Mouse (Mus musculus) Patski (cell line): ENCODE data around the gene Hoxd11. TPM values are rescaled to one million over a fixed set of nuclear protein-coding genes. Genes with fewer than 3 reads are reported as not detected.
A peak's percentile ranks its signal among the peaks of the same experiment; 100 is the strongest.

Experiments
- ATAC-seq: fragments of 100-300 bp; one replicate; pipeline ENCODE4 v1.8.0; 2021
- CTCF ChIA-PET: fragments of 350-600 bp; sonication (Branson Sonifier 250); formaldehyde crosslinking; loops from one replicate; lab custom pipeline; 2022; ENCODE audit warnings: inconsistent platforms; lab: Charles Lee
- POLR2A ChIA-PET: fragments of 350-600 bp; sonication (Branson Sonifier 250); formaldehyde crosslinking; loops from one replicate; lab custom pipeline; 2022; ENCODE audit warnings: antibody characterized with exemption, inconsistent platforms; lab: Charles Lee
- DNase-seq: peaks from one replicate; pipeline ENCODE4 v3.0.0-alpha.2; 2011; ENCODE audit warnings: low read depth, low spot score
- H3K27me3 ChIP-seq: fragments of 371-371 bp; one replicate; pipeline ENCODE4 v1.5.1; 2021
- CTCF ChIP-seq: fragments of 100-300 bp; IDR thresholded peaks from one replicate; pipeline ENCODE4 v1.5.1; 2021
- in situ Hi-C: fragments of 300-500 bp; cut with MboI; formaldehyde crosslinking; loops from 3 replicates; pipeline ENCODE4 v1.11.1; 2018; ENCODE audit warnings: low pct_unique_long_range_greater_than_20kb, mixed read lengths
- polyA plus RNA-seq: library from polyadenylated mRNA; unstranded; gene quantifications from one replicate; pipeline ENCODE4 v1.2.3, GENCODE M21; 2021

Hoxd11 gene
- polyA plus RNA-seq, 1 experiment from 2014 or later, result not detected

GRCm38 (mm10) chr2:74700546-74701112 is 21.3 kb downstream of the Hoxd11 start:
- CTCF ChIA-PET, result interaction anchor here (1.9 kb wide), 1 partner anchor 15 kb away, joined by 7 read pairs; no protein-coding TSS in a partner anchor
- ATAC-seq, result no peak
- in situ Hi-C loops, result loop anchor here (5.0 kb wide), 2 partner anchors 617 to 887 kb away; no protein-coding TSS in a partner anchor
- DNase-seq, result no peak
- POLR2A ChIA-PET, result no interaction called here
- TF ChIP-seq CTCF, result no peak
- H3K27me3 ChIP-seq, result peaks cover 12% of the 10 kb centered on the region

GRCm38 (mm10) chr2:74701949-74702819 is 22.8 kb downstream of the Hoxd11 start:
- CTCF ChIA-PET, result interaction anchor here (0.8 to 1.9 kb wide), 12 partner anchors 11 to 541 kb away, joined by 3 to 10 read pairs (median 3); no protein-coding TSS in a partner anchor
- H3K27me3 ChIP-seq, result peaks cover 16% of the 10 kb centered on the region
- ATAC-seq (no peak), DNase-seq (no peak)
- in situ Hi-C loops, result loop anchor here (5.0 kb wide), 2 partner anchors 615 to 885 kb away; no protein-coding TSS in a partner anchor
- no peak for TF ChIP-seq CTCF
- POLR2A ChIA-PET, result interaction anchor here (0.5 kb wide), 1 partner anchor 1198 kb away, joined by 6 read pairs; no protein-coding TSS in a partner anchor

GRCm38 (mm10) chr2:74702820-74703219 is 23.5 kb downstream of the Hoxd11 start:
- TF ChIP-seq CTCF, result no peak
- ChIA-PET POLR2A (no interaction called here), CTCF (interaction anchor here (0.6 to 1.9 kb wide), 9 partner anchors 13 to 540 kb away, joined by 3 to 10 read pairs (median 3); no protein-coding TSS in a partner anchor)
- H3K27me3 ChIP-seq, result peaks cover 16% of the 10 kb centered on the region
- in situ Hi-C loops, result loop anchor here (5.0 kb wide), 2 partner anchors 614 to 884 kb away; no protein-coding TSS in a partner anchor
- ATAC-seq, result no peak
- no peak for DNase-seq

GRCm38 (mm10) chr2:74703317-74703716 is 24.0 kb downstream of the Hoxd11 start:
- in situ Hi-C loops, result loop anchor here (5.0 kb wide), 2 partner anchors 614 to 884 kb away; no protein-coding TSS in a partner anchor
- H3K27me3 ChIP-seq, result peaks cover 16% of the 10 kb centered on the region
- no peak for ATAC-seq
- ChIA-PET CTCF (interaction anchor here (0.6 to 1.7 kb wide), 3 partner anchors 431 to 540 kb away, joined by 3 to 4 read pairs (median 3); no protein-coding TSS in a partner anchor), POLR2A (no interaction called here)
- no peak for TF ChIP-seq CTCF
- DNase-seq, result no peak

- ChIA-PET POLR2A (no interaction called here), CTCF (interaction anchor here (1.0 kb wide), 1 partner anchor 447 kb away, joined by 3 read pairs; no protein-coding TSS in a partner anchor)
- DNase-seq, result no peak
- no peak for ATAC-seq
- TF ChIP-seq CTCF, result no peak
- in situ Hi-C loops, result loop anchor here (5.0 kb wide), 2 partner anchors 613 to 883 kb away; no protein-coding TSS in a partner anchor
- peaks cover 16% of the 10 kb centered on the region for H3K27me3 ChIP-seq
These were observed 24.5 kb downstream of the Hoxd11 start for GRCm38 (mm10) chr2:74703720-74704392.

GRCm38 (mm10) chr2:74704393-74704998 is 25.1 kb downstream of the Hoxd11 start, which contains the start of gene Hoxd8:
TSS of gene Hoxd8 (plus strand) at chr2:74704615.
- ChIA-PET POLR2A (no interaction called here), CTCF (interaction anchor here (1.0 kb wide), 1 partner anchor 446 kb away, joined by 3 read pairs; no protein-coding TSS in a partner anchor)
- TF ChIP-seq CTCF, result no peak
- ATAC-seq (peak; percentile 24), DNase-seq (no peak)
- in situ Hi-C loops, result loop anchor here (5.0 kb wide), 2 partner anchors 613 to 883 kb away; no protein-coding TSS in a partner anchor
- H3K27me3 ChIP-seq, result peaks cover 16% of the 10 kb centered on the region

GRCm38 (mm10) chr2:74704999-74705466 is 25.7 kb downstream of the Hoxd11 start:
- peaks cover 16% of the 10 kb centered on the region for H3K27me3 ChIP-seq
- no peak for DNase-seq
- POLR2A ChIA-PET, result interaction anchor here (0.6 kb wide), 1 partner anchor 258 kb away, joined by 3 read pairs; no protein-coding TSS in a partner anchor
- ATAC-seq, result peak; percentile 45
- TF ChIP-seq CTCF, result no peak
- CTCF ChIA-PET, result no interaction called here
- in situ Hi-C loops, result loop anchor here (5.0 kb wide), 2 partner anchors 612 to 882 kb away; no protein-coding TSS in a partner anchor

GRCm38 (mm10) chr2:74705467-74706089 is 26.2 kb downstream of the Hoxd11 start:
- ATAC-seq (peak; percentile 63), DNase-seq (no peak)
- no peak for TF ChIP-seq CTCF
- CTCF ChIA-PET, result interaction anchor here (0.7 to 1.5 kb wide), 2 partner anchors 10 to 446 kb away, joined by 3 read pairs; no protein-coding TSS in a partner anchor
- in situ Hi-C loops, result no loop called here
- peaks cover 16% of the 10 kb centered on the region for H3K27me3 ChIP-seq
- POLR2A ChIA-PET, result interaction anchor here (0.6 to 0.7 kb wide), 3 partner anchors 258 to 1193 kb away, joined by 3 to 7 read pairs (median 3); no protein-coding TSS in a partner anchor
